Mouse (Mus musculus) hindbrain, embryonic 11.5 days (tissue): Measurements from ENCODE around the gene Xpnpep2. TPM values are rescaled to one million over a fixed set of nuclear protein-coding genes. Genes with fewer than 3 reads are reported as not detected.

ENCODE experiments used
- ATAC-seq: fragments of 200-750 bp; cut with Nextera tagmentation; 2 replicates; pipeline ENCODE4 v1.8.0; 2017; ENCODE audit warnings: mild to moderate bottlenecking, moderate TSS enrichment, moderate library complexity; ENCODE audit not compliant: low FRiP score
- DNase-seq: peaks from one replicate; pipeline ENCODE4 v3.0.0-alpha.2; 2015; ENCODE audit warnings: low spot score
- H3K27ac ChIP-seq: fragments of 300-500 bp; sonication (generic); 2 replicates; pipeline ENCODE4 v1.5.1; 2014; ENCODE audit warnings: mild to moderate bottlenecking, low read depth, low read length
- H3K27me3 ChIP-seq: fragments of 300-500 bp; sonication (generic); 2 replicates; pipeline ENCODE4 v1.6.1; 2014; ENCODE audit warnings: mild to moderate bottlenecking, low read length, moderate library complexity, mixed read lengths; ENCODE audit not compliant: control insufficient read depth, insufficient read depth
- H3K36me3 ChIP-seq: fragments of 300-500 bp; sonication (generic); 2 replicates; pipeline ENCODE4 v1.6.1; 2014; ENCODE audit warnings: mild to moderate bottlenecking, low read length, moderate library complexity, mixed read lengths; ENCODE audit not compliant: control insufficient read depth, insufficient read depth
- H3K4me1 ChIP-seq: fragments of 300-500 bp; sonication (generic); replicated peaks from 2 replicates; pipeline ENCODE4 v1.6.1; 2014; ENCODE audit warnings: low read length, mixed read lengths; ENCODE audit not compliant: control insufficient read depth, insufficient read depth
- H3K4me2 ChIP-seq: fragments of 300-500 bp; sonication (generic); replicated peaks from 2 replicates; pipeline ENCODE4 v1.6.1; 2014; ENCODE audit warnings: mild to moderate bottlenecking, low read depth, low read length
- H3K4me3 ChIP-seq: fragments of 300-500 bp; sonication (generic); 2 replicates; pipeline ENCODE4 v1.5.1; 2014; ENCODE audit warnings: low read depth, low read length
- H3K9ac ChIP-seq: fragments of 300-500 bp; sonication (generic); 2 replicates; pipeline ENCODE4 v1.6.1; 2014; ENCODE audit warnings: low read depth, low read length
- H3K9me3 ChIP-seq: fragments of 300-500 bp; sonication (generic); 2 replicates; pipeline ENCODE4 v1.6.1; 2016; ENCODE audit warnings: low read length; ENCODE audit not compliant: control insufficient read depth
- WGBS: fragments of 180-500 bp; shearing (Covaris S2); extraction: QIAGEN DNeasy Blood & Tissue Kit; methylation state at CpG from one replicate; pipeline ENCODE4 v1.1.7; 2014; 5-methylcytosine and 5-hydroxymethylcytosine counted together
- polyA plus RNA-seq: library from polyadenylated mRNA; unstranded; fragments of >200 nt; fragmentation: Nextera tagmentation; extraction: Ambion mirVana; gene quantifications from 2 replicates; pipeline ENCODE4 v1.2.1, GENCODE M21; 2014

The Xpnpep2 gene
- polyA plus RNA-seq, 1 experiment from 2014 or later, result 2.2 TPM

DNA sequence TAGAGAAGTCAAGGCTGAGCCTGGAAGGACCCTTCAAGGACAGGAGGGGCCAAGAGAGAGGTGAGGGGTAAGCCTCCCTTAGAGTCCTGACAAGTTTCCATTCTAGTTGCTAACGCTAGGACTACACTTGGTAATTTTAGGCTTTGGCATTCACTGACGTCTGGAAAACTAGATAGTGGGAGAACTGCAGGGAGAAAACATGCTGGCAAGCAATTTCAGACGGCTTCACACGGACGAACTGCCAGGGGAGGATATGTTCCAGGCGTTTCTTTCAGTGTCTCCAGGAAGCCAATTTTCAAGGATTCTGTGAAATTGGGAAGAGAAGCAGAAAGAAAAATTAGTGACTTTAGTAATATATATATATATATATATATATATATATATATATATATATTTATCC is 73.3 kb downstream of the Xpnpep2 start:
- no peak for ATAC-seq
- Histone ChIP-seq H3K4me2 (no peak overlapping the region), H3K36me3 (no peaks in the 10 kb centered on the region), H3K27me3 (no peaks in the 10 kb centered on the region), H3K4me3 (no peak overlapping the region), H3K4me1 (no peaks in the 10 kb centered on the region), H3K9me3 (no peaks in the 10 kb centered on the region), H3K9ac (no peak overlapping the region), H3K27ac (no peak overlapping the region)
- DNase-seq, result no peak
- WGBS, result 84% methylated on average over 6 of the region's 6 CpGs

DNA sequence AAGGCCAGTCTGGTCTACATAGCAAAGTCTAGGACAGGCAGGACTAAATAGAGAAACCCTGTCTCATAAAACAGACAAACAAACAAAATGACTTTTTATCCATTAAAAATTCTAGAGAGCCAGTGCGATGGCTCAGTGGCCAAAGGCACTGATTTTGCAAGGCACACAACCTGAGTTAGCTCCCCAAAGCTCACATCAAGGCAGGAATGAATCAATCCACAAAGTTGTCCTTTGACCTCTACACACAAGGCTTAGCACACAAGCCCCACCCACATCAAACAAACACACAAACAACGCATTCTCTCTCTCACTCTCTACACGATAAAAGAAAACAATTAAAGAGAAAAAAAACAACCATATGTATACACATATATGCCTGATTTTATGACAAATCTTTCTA is 76.2 kb downstream of the Xpnpep2 start:
- Histone ChIP-seq H3K4me3 (no peak overlapping the region), H3K4me1 (no peaks in the 10 kb centered on the region), H3K9ac (no peak overlapping the region), H3K4me2 (no peak overlapping the region), H3K27ac (no peak overlapping the region), H3K36me3 (no peaks in the 10 kb centered on the region), H3K27me3 (no peaks in the 10 kb centered on the region), H3K9me3 (no peaks in the 10 kb centered on the region)
- ATAC-seq (no peak), DNase-seq (no peak)
- 78% methylated on average over 3 of the region's 3 CpGs for WGBS

Other genes with a start within 250 kb of the Xpnpep2 start
- 27.0 and 30.9 TPM in 2 replicates for gene Smarca1, start 215.8 kb upstream of the Xpnpep2 start, polyA plus RNA-seq
- 21.5 and 22.8 TPM in 2 replicates for gene Ocrl, start 196.3 kb upstream of the Xpnpep2 start, polyA plus RNA-seq
- 1.5 and 2.4 TPM in 2 replicates for gene Apln, start 73.9 kb upstream of the Xpnpep2 start, polyA plus RNA-seq
- 1.4 and 1.5 TPM in 2 replicates for gene Sash3, start 37.7 kb downstream of the Xpnpep2 start, polyA plus RNA-seq
- 4.6 and 7.1 TPM in 2 replicates for gene Zdhhc9, start 100.2 kb downstream of the Xpnpep2 start, polyA plus RNA-seq
- gene Utp14a, start 148.1 kb downstream of the Xpnpep2 start, polyA plus RNA-seq, result 20.3 and 23.4 TPM in 2 replicates
- gene Bcorl1, start 232.6 kb downstream of the Xpnpep2 start, polyA plus RNA-seq, result 5.6 and 8.2 TPM in 2 replicates